ENCODE assay signal across 31 mouse cellular contexts in genomic region chr1:174500064-174500463, GRCm38 (mm10). TPM values are rescaled to one million over a fixed set of nuclear protein-coding genes. Genes with fewer than 3 reads are reported as not detected.
DNase-seq lines count a peak whose midpoint lies in the region; ATAC-seq and TF ChIP-seq lines count a peak whose summit lies in the region.
"Had no signal": no experiment of that assay in that cellular context is flagged by ENCODE, and none has a peak within 500 bp of the region (broad histone marks: within the 10 kb centered on the region; RNA-seq: fewer than 3 reads in every experiment).

No protein-coding gene starts in this region.

- H3K9me3 ChIP-seq in hindbrain, embryonic 11.5 days (ENCODE audit: control insufficient read depth, low read length) = no peaks in the 10 kb centered on the region
- H3K9me3 ChIP-seq in hindbrain, postnatal 0 days (ENCODE audit: low read length) = no peaks in the 10 kb centered on the region
- H3K9me3 ChIP-seq in neural tube, embryonic 15.5 days (replicated peaks) = no peaks in the 10 kb centered on the region
- H3K9me3 ChIP-seq in midbrain, embryonic 13.5 days = no peaks in the 10 kb centered on the region
- H3K9me3 ChIP-seq: heart, embryonic 13.5 days; limb, embryonic 13.5 days; liver, embryonic 12.5 days; neural tube, embryonic 13.5 days had no signal

- no peak overlapping the region for H3K4me3 ChIP-seq in hindbrain, embryonic 11.5 days (ENCODE audit: low read depth, low read length)
- no peak overlapping the region for H3K4me3 ChIP-seq in hindbrain, postnatal 0 days (ENCODE audit: low read length)
- no peak overlapping the region for H3K4me3 ChIP-seq in neural tube, embryonic 15.5 days (replicated peaks)
- H3K4me3 ChIP-seq in midbrain, embryonic 13.5 days (replicated peaks) = no peak overlapping the region
- H3K4me3 ChIP-seq in heart, adult 2 months = no peak overlapping the region
- H3K4me3 ChIP-seq: heart, embryonic 13.5 days; limb, embryonic 13.5 days; liver, embryonic 12.5 days; neural tube, embryonic 13.5 days had no signal

- H3K4me2 ChIP-seq in hindbrain, embryonic 11.5 days (replicated peaks; ENCODE audit: low read depth, low read length) = no peak overlapping the region
- no peak overlapping the region for H3K4me2 ChIP-seq in hindbrain, postnatal 0 days (ENCODE audit: low read depth, low read length)
- no peak overlapping the region for H3K4me2 ChIP-seq in neural tube, embryonic 15.5 days
- H3K4me2 ChIP-seq in midbrain, embryonic 13.5 days (replicated peaks) = no peak overlapping the region
- H3K4me2 ChIP-seq: heart, embryonic 13.5 days; limb, embryonic 13.5 days; liver, embryonic 12.5 days; neural tube, embryonic 13.5 days had no signal

- no peaks in the 10 kb centered on the region for H3K36me3 ChIP-seq in hindbrain, embryonic 11.5 days (ENCODE audit: control insufficient read depth, insufficient read depth, low read length)
- no peaks in the 10 kb centered on the region for H3K36me3 ChIP-seq in hindbrain, postnatal 0 days (ENCODE audit: insufficient read depth, low read length)
- no peaks in the 10 kb centered on the region for H3K36me3 ChIP-seq in neural tube, embryonic 15.5 days
- H3K36me3 ChIP-seq in midbrain, embryonic 13.5 days = no peaks in the 10 kb centered on the region
- H3K36me3 ChIP-seq in heart, adult 2 months (ENCODE audit: control insufficient read depth, insufficient read depth, low read length) = no peaks in the 10 kb centered on the region
- H3K36me3 ChIP-seq: heart, embryonic 13.5 days; limb, embryonic 13.5 days; liver, embryonic 12.5 days; neural tube, embryonic 13.5 days had no signal

- intact Hi-C loops in heart, adult 2 months (cut with DNase I) = no loop called here

- no peak for ATAC-seq in hindbrain, embryonic 11.5 days (ENCODE audit: low FRiP score)
- ATAC-seq in hindbrain, postnatal 0 days = no peak
- no peak for ATAC-seq in neural tube, embryonic 15.5 days (ENCODE audit: low FRiP score)
- ATAC-seq in midbrain, embryonic 13.5 days = no peak
- ATAC-seq: forebrain, postnatal 0 days; hindbrain, embryonic 16.5 days; intestine, embryonic 16.5 days; liver, embryonic 12.5 days had no signal

- peak overlapping the region; percentile 3 for H3K27ac ChIP-seq in hindbrain, embryonic 11.5 days (ENCODE audit: low read depth, low read length)
- no peak overlapping the region for H3K27ac ChIP-seq in hindbrain, postnatal 0 days
- H3K27ac ChIP-seq in neural tube, embryonic 15.5 days (replicated peaks) = no peak overlapping the region
- peak overlapping the region; percentile 35 for H3K27ac ChIP-seq in midbrain, embryonic 13.5 days
- no peak overlapping the region for H3K27ac ChIP-seq in heart, adult 2 months
- H3K27ac ChIP-seq: heart, embryonic 13.5 days; limb, embryonic 13.5 days; liver, embryonic 12.5 days; neural tube, embryonic 13.5 days had no signal

- peak; percentile 35 for DNase-seq in hindbrain, embryonic 11.5 days (ENCODE audit: low spot score)
- DNase-seq in hindbrain, postnatal 0 days (ENCODE audit: low spot score) = no peak
- DNase-seq in neural tube, embryonic 10.5 days (ENCODE audit: extremely low spot score, low spot score) = peak; percentile 24
- DNase-seq in heart, adult 2 months = no peak
- DNase-seq in lung, postnatal 36 days = no peak
- DNase-seq: adrenal gland, adult 8-10 months; cerebellum, postnatal 14 days; forebrain, postnatal 0 days; gastrocnemius, postnatal 25 days; heart, adult 18-20 months; heart, postnatal 14 days; kidney, adult 9 months; kidney, postnatal 25 days; lung, adult 18-20 months; lung, postnatal 10 days; right cerebral cortex, adult 18-20 months; right cerebral cortex, postnatal 4 days; thymus, postnatal 14 days had no signal

- H3K4me1 ChIP-seq in hindbrain, embryonic 11.5 days (replicated peaks; ENCODE audit: control insufficient read depth, insufficient read depth, low read length) = no peaks in the 10 kb centered on the region
- H3K4me1 ChIP-seq in hindbrain, postnatal 0 days (ENCODE audit: insufficient read depth, low read length) = peaks cover 6% of the 10 kb centered on the region; the same call in 1 of the 2 replicates
- peaks cover 20% of the 10 kb centered on the region for H3K4me1 ChIP-seq in neural tube, embryonic 15.5 days
- H3K4me1 ChIP-seq in midbrain, embryonic 13.5 days (replicated peaks) = peaks cover 30% of the 10 kb centered on the region
- H3K4me1 ChIP-seq in heart, adult 2 months (ENCODE audit: control insufficient read depth, insufficient read depth, low read length) = no peaks in the 10 kb centered on the region

- H3K27me3 ChIP-seq in hindbrain, embryonic 11.5 days (ENCODE audit: control insufficient read depth, insufficient read depth, low read length) = no peaks in the 10 kb centered on the region
- no peaks in the 10 kb centered on the region for H3K27me3 ChIP-seq in hindbrain, postnatal 0 days (ENCODE audit: insufficient read depth, low read length)
- H3K27me3 ChIP-seq in neural tube, embryonic 15.5 days (replicated peaks) = no peaks in the 10 kb centered on the region
- no peaks in the 10 kb centered on the region for H3K27me3 ChIP-seq in midbrain, embryonic 13.5 days
- peaks cover 7% of the 10 kb centered on the region for H3K27me3 ChIP-seq in heart, adult 2 months (ENCODE audit: control insufficient read depth, insufficient read depth, low read length)
- H3K27me3 ChIP-seq: neural tube, embryonic 13.5 days had no signal

- TF ChIP-seq EP300 in heart, adult 2 months (IDR thresholded peaks at IDR 0.05; ENCODE audit: insufficient read depth, low read depth, low read length) = no peak

- TF ChIP-seq POLR2A in heart, adult 2 months (IDR thresholded peaks at IDR 0.05; ENCODE audit: insufficient read depth, low read depth, low read length) = no peak

- H3K79me2 ChIP-seq in heart, adult 2 months (replicated peaks; ENCODE audit: control insufficient read depth, insufficient read depth, low read length) = no peaks in the 10 kb centered on the region

- no peak overlapping the region for H3K9ac ChIP-seq in hindbrain, embryonic 11.5 days (ENCODE audit: low read depth, low read length)
- H3K9ac ChIP-seq in hindbrain, postnatal 0 days (replicated peaks; ENCODE audit: low read length) = no peak overlapping the region
- H3K9ac ChIP-seq in neural tube, embryonic 15.5 days (replicated peaks) = no peak overlapping the region
- no peak overlapping the region for H3K9ac ChIP-seq in midbrain, embryonic 13.5 days (replicated peaks)
- no peak overlapping the region for H3K9ac ChIP-seq in heart, adult 2 months (ENCODE audit: low read depth, low read length)
- H3K9ac ChIP-seq: forebrain, postnatal 0 days; heart, embryonic 13.5 days; limb, embryonic 13.5 days; liver, embryonic 12.5 days; neural tube, embryonic 13.5 days had no signal

- 21% methylated on average over 4 of the region's 4 CpGs for WGBS in hindbrain, embryonic 11.5 days
- WGBS in hindbrain, postnatal 0 days = 20% methylated on average over 4 of the region's 4 CpGs
- WGBS in neural tube, embryonic 15.5 days = 13% methylated on average over 4 of the region's 4 CpGs
- WGBS in midbrain, embryonic 13.5 days = 3% methylated on average over 4 of the region's 4 CpGs
- 68% methylated on average over 4 of the region's 4 CpGs for WGBS in heart, adult 2 months

- no peak for TF ChIP-seq CTCF in hindbrain, postnatal 0 days (IDR thresholded peaks at IDR 0.05; ENCODE audit: low read depth)
- TF ChIP-seq CTCF in heart, adult 2 months (IDR thresholded peaks at IDR 0.05) = no peak

RNA-seq across cellular contexts. Expression of gene Fmn2, which starts 1.6 kb away (rescaled TPM):
- 7.7 and 11.3 TPM in 2 replicates for polyA plus RNA-seq in hindbrain, embryonic 11.5 days (2014; fragmentation: Nextera tagmentation; extraction: Ambion mirVana)
- 18.8 and 20.8 TPM in 2 replicates for total RNA-seq in hindbrain, postnatal 0 days (2014; rRNA removed)
- polyA plus RNA-seq in hindbrain, postnatal 0 days (2015; fragmentation: Nextera tagmentation; extraction: Ambion mirVana) = 6.8 and 7.8 TPM in 2 replicates
- polyA plus RNA-seq in neural tube, embryonic 15.5 days (2015; fragmentation: Nextera tagmentation; extraction: Ambion mirVana) = 8.3 and 8.5 TPM in 2 replicates
- 9.9 and 11.3 TPM in 2 replicates for polyA plus RNA-seq in midbrain, embryonic 13.5 days (2015; fragmentation: Nextera tagmentation; extraction: Ambion mirVana)
- under 1 TPM; 0.21 to 0.41 TPM for total RNA-seq in heart, adult 2 months (2021)
- 0.03 and 0.06 TPM in 2 replicates for polyA plus RNA-seq in heart, adult 2 months (2012; rRNA removed)
- total RNA-seq: MEL had no signal
- polyA plus RNA-seq: C2C12 had no signal

RNA-seq across cellular contexts. Expression of gene Olfr220, which starts 58.2 kb away (rescaled TPM):
- polyA plus RNA-seq in hindbrain, embryonic 11.5 days (2014; fragmentation: Nextera tagmentation; extraction: Ambion mirVana) = not detected in 2 replicates
- total RNA-seq in hindbrain, postnatal 0 days (2014; rRNA removed) = not detected in 2 replicates
- polyA plus RNA-seq in hindbrain, postnatal 0 days (2015; fragmentation: Nextera tagmentation; extraction: Ambion mirVana) = not detected in 2 replicates
- polyA plus RNA-seq in neural tube, embryonic 15.5 days (2015; fragmentation: Nextera tagmentation; extraction: Ambion mirVana) = not detected in 2 replicates
- not detected in 2 replicates for polyA plus RNA-seq in midbrain, embryonic 13.5 days (2015; fragmentation: Nextera tagmentation; extraction: Ambion mirVana)
- not detected for total RNA-seq in heart, adult 2 months (2021)
- polyA plus RNA-seq in heart, adult 2 months (2012; rRNA removed) = not detected in 2 replicates
- total RNA-seq: adrenal gland, adult 8-10 months; forebrain, postnatal 0 days; gastrocnemius, postnatal 25 days; heart, adult 18-20 months; heart, postnatal 14 days; left cerebral cortex, postnatal 25 days; megakaryocyte progenitor cell, adult 5-6 weeks; MEL had no signal
- polyA plus RNA-seq: C2C12; forebrain, postnatal 0 days; heart, embryonic 13.5 days; hindbrain, embryonic 16.5 days; intestine, embryonic 16.5 days; limb, embryonic 13.5 days; liver, embryonic 12.5 days; neural tube, embryonic 13.5 days; stomach, embryonic 14.5 days had no signal

Comparison
In these comparisons a context has a peak if more than half of its experiments do, and no peak if none do; other contexts are left out.
1. DNase-seq: peak in hindbrain, embryonic 11.5 days (single experiment) and neural tube, embryonic 10.5 days (single experiment); none in hindbrain, postnatal 0 days (single experiment), heart, adult 2 months (0 of 2) and lung, postnatal 36 days (single experiment).
2. H3K27ac ChIP-seq: peak in hindbrain, embryonic 11.5 days (single experiment) and midbrain, embryonic 13.5 days (single experiment); none in hindbrain, postnatal 0 days (single experiment), neural tube, embryonic 15.5 days (single experiment) and heart, adult 2 months (single experiment).